In genomic region chr8:73290636-73291035, GRCm38 (mm10) we compare ENCODE assay signal across 22 mouse cellular contexts.
DNase-seq lines count a peak whose midpoint lies in the region; ATAC-seq and TF ChIP-seq lines count a peak whose summit lies in the region.
"Had no signal": no experiment of that assay in that cellular context is flagged by ENCODE, and none has a peak within 500 bp of the region (broad histone marks: within the 10 kb centered on the region; RNA-seq: fewer than 3 reads in every experiment).

No protein-coding gene starts in this region.

- TF ChIP-seq POLR2A in bone marrow macrophage, adult 2 months (IDR thresholded peaks at IDR 0.05; ENCODE audit: borderline replicate concordance, low read depth, low read length) = no peak

- H3K4me1 ChIP-seq in intestine, embryonic 16.5 days (ENCODE audit: control insufficient read depth, insufficient read depth, low read length) = no peaks in the 10 kb centered on the region
- no peaks in the 10 kb centered on the region for H3K4me1 ChIP-seq in intestine, postnatal 0 days (replicated peaks; ENCODE audit: control insufficient read depth, insufficient read depth, low read length)
- peaks cover 6% of the 10 kb centered on the region for H3K4me1 ChIP-seq in bone marrow macrophage, adult 2 months (ENCODE audit: control insufficient read depth, insufficient read depth, low read length)
- H3K4me1 ChIP-seq in liver, postnatal 0 days (ENCODE audit: insufficient read depth) = no peaks in the 10 kb centered on the region
- H3K4me1 ChIP-seq: embryonic facial prominence, embryonic 12.5 days; hindbrain, embryonic 10.5 days had no signal

- WGBS in intestine, embryonic 16.5 days = 81% methylated on average over 2 of the region's 2 CpGs
- 78% methylated on average over 2 of the region's 2 CpGs for WGBS in intestine, postnatal 0 days
- 85% methylated on average over 2 of the region's 2 CpGs for WGBS in liver, postnatal 0 days (ENCODE audit: insufficient replicate concordance)

- H3K36me3 ChIP-seq in intestine, embryonic 16.5 days (ENCODE audit: control insufficient read depth, insufficient read depth, low read length) = no peaks in the 10 kb centered on the region
- no peaks in the 10 kb centered on the region for H3K36me3 ChIP-seq in intestine, postnatal 0 days (ENCODE audit: control insufficient read depth, insufficient read depth)
- H3K36me3 ChIP-seq in liver, postnatal 0 days (replicated peaks; ENCODE audit: insufficient read depth, low read length) = no peaks in the 10 kb centered on the region
- H3K36me3 ChIP-seq: embryonic facial prominence, embryonic 12.5 days; forebrain, embryonic 12.5 days; heart, embryonic 13.5 days; hindbrain, embryonic 10.5 days; intestine, embryonic 15.5 days had no signal

- H3K9me3 ChIP-seq in intestine, embryonic 16.5 days (ENCODE audit: control insufficient read depth, low read length) = no peaks in the 10 kb centered on the region
- H3K9me3 ChIP-seq in intestine, postnatal 0 days (ENCODE audit: control insufficient read depth) = no peaks in the 10 kb centered on the region
- H3K9me3 ChIP-seq in liver, postnatal 0 days (ENCODE audit: low read length) = no peaks in the 10 kb centered on the region
- H3K9me3 ChIP-seq: embryonic facial prominence, embryonic 12.5 days; forebrain, embryonic 12.5 days; heart, embryonic 13.5 days; hindbrain, embryonic 10.5 days; intestine, embryonic 15.5 days had no signal

- intact Hi-C loops in heart, postnatal 14 days (cut with DNase I) = loop anchor here (10.0 kb wide), 1 partner anchor 1284 kb away; no protein-coding TSS in a partner anchor

- 0 out of 2 replicates have a peak, but pooled peaks have one; percentile 13 for ATAC-seq in intestine, embryonic 16.5 days
- no peak for ATAC-seq in intestine, postnatal 0 days
- no peak for ATAC-seq in liver, postnatal 0 days
- ATAC-seq: forebrain, embryonic 16.5 days; intestine, embryonic 15.5 days had no signal

- DNase-seq in heart, adult 11 months = peak; percentile 95
- DNase-seq in heart, postnatal 14 days = no peak
- DNase-seq in 3134 (ENCODE audit: extremely low read depth, insufficient read length, low spot score) = peak; percentile 40
- no peak for DNase-seq in liver, postnatal 0 days
- no peak for DNase-seq in ovary, postnatal 10 days (ENCODE audit: low spot score)
- DNase-seq: adrenal gland, postnatal 10 days; cerebellum, adult 11-12 months; cerebellum, adult 9-10 months; cerebellum, postnatal 25 days; gastrocnemius, postnatal 10 days; heart, postnatal 10 days had no signal

- no peak overlapping the region for H3K4me3 ChIP-seq in intestine, embryonic 16.5 days (ENCODE audit: low read length)
- no peak overlapping the region for H3K4me3 ChIP-seq in intestine, postnatal 0 days (ENCODE audit: low read depth, low read length)
- H3K4me3 ChIP-seq in bone marrow macrophage, adult 2 months (ENCODE audit: insufficient read depth, low read length) = no peak overlapping the region
- H3K4me3 ChIP-seq in liver, postnatal 0 days (ENCODE audit: low read depth, low read length) = no peak overlapping the region
- H3K4me3 ChIP-seq: embryonic facial prominence, embryonic 12.5 days; forebrain, embryonic 12.5 days; heart, embryonic 13.5 days; hindbrain, embryonic 10.5 days; intestine, embryonic 15.5 days had no signal

- no peak for TF ChIP-seq CTCF in intestine, postnatal 0 days (IDR thresholded peaks at IDR 0.05; ENCODE audit: low read depth)
- no peak for TF ChIP-seq CTCF in bone marrow macrophage, adult 2 months (IDR thresholded peaks at IDR 0.05; ENCODE audit: low read depth, low read length)
- TF ChIP-seq CTCF in liver, postnatal 0 days (IDR thresholded peaks at IDR 0.05; ENCODE audit: low read depth) = no peak

- no peak overlapping the region for H3K27ac ChIP-seq in intestine, embryonic 16.5 days (ENCODE audit: low read length)
- no peak overlapping the region for H3K27ac ChIP-seq in intestine, postnatal 0 days (ENCODE audit: low read depth, low read length)
- H3K27ac ChIP-seq in bone marrow macrophage, adult 2 months (ENCODE audit: insufficient read depth, low read depth, low read length) = peak overlapping the region; percentile 50
- H3K27ac ChIP-seq in liver, postnatal 0 days (ENCODE audit: low read depth) = no peak overlapping the region
- H3K27ac ChIP-seq: embryonic facial prominence, embryonic 12.5 days; forebrain, embryonic 12.5 days; heart, embryonic 13.5 days; hindbrain, embryonic 10.5 days; hindbrain, embryonic 14.5 days; intestine, embryonic 15.5 days had no signal

- H3K4me2 ChIP-seq in intestine, embryonic 16.5 days (ENCODE audit: low read depth, low read length) = no peak overlapping the region
- no peak overlapping the region for H3K4me2 ChIP-seq in intestine, postnatal 0 days (replicated peaks; ENCODE audit: low read depth)
- no peak overlapping the region for H3K4me2 ChIP-seq in liver, postnatal 0 days (ENCODE audit: low read depth, low read length)
- H3K4me2 ChIP-seq: embryonic facial prominence, embryonic 12.5 days; forebrain, embryonic 12.5 days; heart, embryonic 13.5 days; hindbrain, embryonic 14.5 days; intestine, embryonic 15.5 days had no signal

- H3K9ac ChIP-seq in intestine, embryonic 16.5 days (ENCODE audit: low read depth, low read length) = no peak overlapping the region
- H3K9ac ChIP-seq in intestine, postnatal 0 days (ENCODE audit: low read depth, low read length) = no peak overlapping the region
- H3K9ac ChIP-seq in liver, postnatal 0 days (replicated peaks) = no peak overlapping the region
- H3K9ac ChIP-seq: embryonic facial prominence, embryonic 12.5 days; forebrain, embryonic 12.5 days; heart, embryonic 13.5 days; hindbrain, embryonic 14.5 days; intestine, embryonic 15.5 days had no signal

- no peaks in the 10 kb centered on the region for H3K27me3 ChIP-seq in intestine, embryonic 16.5 days (replicated peaks; ENCODE audit: control insufficient read depth, insufficient read depth, low read length)
- no peaks in the 10 kb centered on the region for H3K27me3 ChIP-seq in intestine, postnatal 0 days (replicated peaks; ENCODE audit: control insufficient read depth, insufficient read depth, low read length)
- H3K27me3 ChIP-seq in liver, postnatal 0 days (ENCODE audit: insufficient read depth, low read length) = no peaks in the 10 kb centered on the region
- H3K27me3 ChIP-seq: CH12.LX; embryonic facial prominence, embryonic 12.5 days; forebrain, embryonic 12.5 days; heart, embryonic 13.5 days; intestine, embryonic 15.5 days had no signal

- TF ChIP-seq EP300 in liver, postnatal 0 days (IDR thresholded peaks at IDR 0.05; ENCODE audit: low read depth) = no peak

Comparison
In these comparisons a context has a peak if more than half of its experiments do, and no peak if none do; other contexts are left out.
1. DNase-seq: peak in heart, adult 11 months (single experiment) and 3134 (single experiment); none in heart, postnatal 14 days (0 of 2), liver, postnatal 0 days (single experiment) and ovary, postnatal 10 days (single experiment).